Mouse (Mus musculus) c-Kit-positive CD71-positive TER-119-positive erythroid progenitor cells, embryonic 14.5 days (primary cell): ENCODE results near the gene Gm13275.
"Not testable (repeated sequence)": the region's sequence is repeated elsewhere in the genome, so short reads cannot be mapped to it uniquely, and the experiment has no call there.

ENCODE experiments used
- DNase-seq: peaks from one replicate; pipeline ENCODE4 v3.0.0-alpha.2; 2013; ENCODE audit warnings: low spot score

Gm13275 gene

GRCm38 (mm10) chr4:88793936-88794675 lies at the start of gene Gm13275:
Gene Gm13275 (plus strand): TSS chr4:88794487.
- DNase-seq: not testable (repeated sequence)

- DNase-seq: no peak
These were observed 44.4 kb upstream of the Gm13275 start for GRCm38 (mm10) chr4:88749926-88750325.

- not testable (repeated sequence) for DNase-seq
These were observed 39.4 kb upstream of the Gm13275 start, which contains the start of gene Gm13271 for GRCm38 (mm10) chr4:88754818-88755340. Gene Gm13271 (plus strand): TSS chr4:88754868.

GRCm38 (mm10) chr4:88756581-88757513 lies 37.4 kb upstream of the Gm13275 start:
- not testable (repeated sequence) for DNase-seq

GRCm38 (mm10) chr4:88757628-88758031 lies 36.7 kb upstream of the Gm13275 start:
- DNase-seq: not testable (repeated sequence)

GRCm38 (mm10) chr4:88758751-88759150 lies 35.5 kb upstream of the Gm13275 start:
- DNase-seq: not testable (repeated sequence)

- DNase-seq: not testable (repeated sequence)
These were observed 34.5 kb upstream of the Gm13275 start, which contains the start of gene Gm13283 for GRCm38 (mm10) chr4:88759610-88760268. Gene Gm13283 (plus strand): TSS chr4:88760119.

- DNase-seq: not testable (repeated sequence)
These were observed 33.9 kb upstream of the Gm13275 start for GRCm38 (mm10) chr4:88760431-88760830.

- not testable (repeated sequence) for DNase-seq
These were observed 32.5 kb upstream of the Gm13275 start for GRCm38 (mm10) chr4:88761776-88762175.

- not testable (repeated sequence) for DNase-seq
These were observed 31.9 kb upstream of the Gm13275 start for GRCm38 (mm10) chr4:88762341-88762740.

GRCm38 (mm10) chr4:88763384-88764018 lies 30.8 kb upstream of the Gm13275 start:
- not testable (repeated sequence) for DNase-seq

GRCm38 (mm10) chr4:88773534-88773933 lies 20.8 kb upstream of the Gm13275 start, which contains the start of gene Gm13290:
Gene Gm13290 (plus strand): TSS chr4:88773834.
- DNase-seq: not testable (repeated sequence)

- not testable (repeated sequence) for DNase-seq
These were observed 17.7 kb upstream of the Gm13275 start, which contains the start of gene Gm13289 for GRCm38 (mm10) chr4:88776622-88777021. Gene Gm13289 (plus strand): TSS chr4:88776922.

GRCm38 (mm10) chr4:88779550-88779949 lies 14.7 kb upstream of the Gm13275 start, which contains the start of gene Gm13272:
Gene Gm13272 (plus strand): TSS chr4:88779850.
- not testable (repeated sequence) for DNase-seq

- DNase-seq: not testable (repeated sequence)
These were observed 14.0 kb upstream of the Gm13275 start for GRCm38 (mm10) chr4:88780320-88780719.

- not testable (repeated sequence) for DNase-seq
These were observed 12.5 kb upstream of the Gm13275 start, which contains the start of gene Ifnz for GRCm38 (mm10) chr4:88781831-88782230. Gene Ifnz (plus strand): TSS chr4:88782131.

- not testable (repeated sequence) for DNase-seq
These were observed 12.0 kb upstream of the Gm13275 start for GRCm38 (mm10) chr4:88782335-88782734.

GRCm38 (mm10) chr4:88785409-88785808 lies 8.9 kb upstream of the Gm13275 start, which contains the start of gene Gm13276:
Gene Gm13276 (plus strand): TSS chr4:88785709.
- DNase-seq: not testable (repeated sequence)

- DNase-seq: not testable (repeated sequence)
These were observed 5.9 kb upstream of the Gm13275 start, which contains the start of gene Gm13277 for GRCm38 (mm10) chr4:88788402-88788801. Gene Gm13277 (plus strand): TSS chr4:88788632.

GRCm38 (mm10) chr4:88791250-88791649 lies 3.0 kb upstream of the Gm13275 start, which contains the start of gene Gm13278:
Gene Gm13278 (plus strand): TSS chr4:88791550.
- not testable (repeated sequence) for DNase-seq
